Mouse (Mus musculus): Measurements from ENCODE around the gene Tmf1.

Tmf1 gene

DNA sequence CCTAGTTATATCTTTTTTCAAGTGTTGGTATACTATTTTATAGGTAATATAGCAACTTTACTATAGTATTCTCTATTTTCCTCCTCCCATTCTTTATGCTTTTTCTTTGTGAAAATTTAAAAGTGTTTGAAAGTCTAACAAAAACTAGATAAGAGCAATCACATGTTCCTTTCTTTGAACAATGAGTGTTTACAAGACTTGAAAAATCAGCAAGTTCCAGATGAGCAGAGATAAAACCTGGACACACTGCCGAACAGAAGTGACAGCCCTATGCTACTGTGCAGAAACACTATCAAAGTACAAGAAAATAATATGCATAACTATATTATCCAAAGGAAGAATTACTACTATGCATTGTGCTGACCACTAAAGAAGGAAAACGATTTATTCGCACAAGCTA is 23.6 kb upstream of the Tmf1 start:
- DNase-seq = no peak

DNA sequence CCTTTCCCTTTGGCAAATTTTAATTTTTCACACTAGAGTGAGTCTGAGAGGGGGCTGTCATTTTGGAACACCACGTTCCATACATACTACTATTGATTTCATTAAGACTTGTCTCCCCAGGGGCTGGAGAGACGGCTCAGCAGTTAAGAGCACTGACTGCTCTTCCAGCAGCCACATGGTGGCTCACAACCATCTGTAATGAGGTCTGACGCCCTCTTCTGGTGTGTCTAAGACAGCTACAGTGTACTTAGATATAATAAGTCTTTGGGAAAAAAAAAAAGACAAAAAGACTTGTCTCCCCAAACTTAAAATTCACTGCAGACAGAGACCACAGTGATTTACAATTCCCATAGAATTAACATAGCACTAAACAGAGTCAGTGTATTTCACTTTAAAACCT is 21.5 kb upstream of the Tmf1 start:
- no peak for DNase-seq

DNA sequence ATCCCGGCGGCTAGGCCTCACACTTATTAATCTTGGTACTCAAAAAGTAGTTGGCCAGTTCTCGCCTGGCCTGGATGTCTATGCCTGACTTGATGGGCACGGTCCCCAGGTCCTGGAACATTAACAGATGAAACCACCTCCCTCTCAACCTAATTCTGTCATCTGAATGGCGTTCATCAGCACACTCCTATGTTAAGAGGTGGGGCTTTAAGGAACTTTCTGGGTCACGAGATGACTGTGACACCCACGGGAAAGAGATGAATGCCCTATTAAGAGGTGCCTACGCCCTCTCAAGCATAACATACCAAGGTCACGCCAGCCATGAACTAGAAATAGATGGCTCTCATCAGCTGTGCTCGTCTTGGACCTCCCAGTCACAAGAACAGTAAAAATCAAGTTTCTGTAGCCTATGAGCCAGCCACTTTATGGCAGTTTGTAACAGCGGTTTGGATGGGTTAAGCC is 476 bp upstream of the Tmf1 start:
- no peak for DNase-seq

DNA sequence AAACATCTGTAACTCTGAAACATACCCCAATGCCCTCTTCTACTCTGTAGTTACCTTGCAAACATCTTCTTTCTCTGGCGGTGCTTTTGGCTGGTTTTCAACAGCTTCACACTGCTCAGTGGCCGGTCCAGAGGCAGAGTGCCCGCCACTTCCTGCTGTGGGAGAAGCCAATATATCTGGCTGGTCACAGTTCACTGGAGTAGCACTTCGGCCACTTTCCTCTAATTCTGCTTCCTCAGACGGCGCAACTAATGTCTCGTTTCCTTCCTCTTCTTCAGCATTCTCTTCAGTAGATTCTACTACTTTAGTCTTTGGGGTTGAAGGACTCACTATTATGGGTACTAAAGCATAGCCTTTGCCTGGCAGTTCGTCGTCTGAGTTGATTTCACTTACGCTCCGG is 3.2 kb downstream of the Tmf1 start:
- peak; percentile 15 to 25 for DNase-seq

DNA sequence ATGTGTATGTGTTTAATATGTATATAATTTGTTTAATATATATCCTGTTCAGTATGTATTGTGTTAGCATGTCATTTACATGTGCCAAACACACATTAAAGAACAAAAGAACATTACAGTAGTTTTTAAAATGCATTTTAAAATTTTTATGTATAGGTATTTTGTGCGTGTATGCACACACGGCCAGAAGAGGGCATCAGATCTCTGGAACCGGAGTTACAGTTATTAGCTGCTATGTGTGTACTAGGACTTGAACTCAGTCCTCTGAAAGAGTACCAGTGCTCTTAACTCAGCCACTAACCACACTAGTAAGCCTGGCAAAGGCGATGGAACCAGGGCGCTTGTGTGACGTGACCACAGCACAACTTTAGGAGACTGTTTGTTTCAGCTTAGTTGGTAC is 28.8 kb downstream of the Tmf1 start:
- DNase-seq = no peak

DNA sequence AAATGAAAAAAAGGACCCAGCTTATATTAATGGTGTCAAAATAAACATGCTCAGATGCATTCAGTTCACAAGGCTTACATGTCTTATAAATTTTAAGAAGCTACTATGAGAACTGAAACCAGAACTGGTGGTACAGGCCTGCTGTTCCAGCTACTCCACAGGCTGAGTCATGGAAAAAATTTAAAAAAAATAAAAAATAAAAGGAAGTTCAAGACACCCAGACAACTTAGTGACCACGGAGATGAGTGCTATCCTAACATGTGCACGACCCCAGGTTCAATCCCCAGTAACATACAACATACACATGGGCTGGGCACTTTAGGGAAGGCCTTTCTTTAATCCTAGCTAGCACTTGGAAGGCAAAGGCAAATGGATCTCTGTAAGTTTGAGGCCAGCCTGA is 29.2 kb downstream of the Tmf1 start:
- DNase-seq = no peak

DNA sequence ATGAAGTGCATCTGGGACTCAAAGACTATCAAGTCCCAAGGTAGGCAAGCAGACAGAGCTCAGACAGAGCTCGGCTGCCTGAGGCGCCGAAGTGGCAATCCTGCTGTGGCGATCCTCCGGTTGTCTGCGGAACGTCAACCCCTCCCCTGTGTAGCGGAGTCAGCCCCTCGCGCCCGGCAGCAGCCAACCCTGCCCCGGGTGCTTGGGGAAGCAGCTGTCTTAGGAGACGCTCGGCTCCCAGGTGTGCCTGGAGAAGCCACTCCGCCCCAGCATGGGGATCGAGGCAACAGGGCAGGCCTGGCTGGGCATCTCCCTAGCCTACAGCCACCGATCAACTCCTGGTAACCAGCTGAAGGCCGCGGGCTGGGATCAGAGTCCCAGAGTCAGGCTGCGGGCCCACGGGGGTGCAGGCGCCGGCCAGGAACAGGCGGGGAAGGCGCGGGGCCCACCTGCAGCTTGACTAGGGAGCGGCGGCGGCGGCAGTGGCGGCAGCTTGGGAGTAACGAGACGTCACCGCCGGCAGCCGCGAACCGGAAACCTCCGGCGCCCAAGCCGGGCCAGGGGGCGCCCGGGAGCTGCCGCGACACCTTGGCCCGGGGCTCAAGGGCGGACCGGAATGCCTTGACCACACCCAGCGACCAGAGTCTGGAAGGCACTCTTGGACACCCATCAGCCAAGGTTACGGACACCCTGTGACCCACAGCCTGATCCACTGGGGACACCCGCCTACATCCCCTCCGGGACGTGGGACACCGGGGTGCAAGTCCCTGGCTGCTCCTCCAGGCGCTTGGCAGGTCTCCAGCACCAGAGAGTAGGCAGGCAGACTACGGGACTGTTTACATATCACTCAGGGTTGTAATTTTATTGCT is 30.3 kb downstream of the Tmf1 start, which contains the start of gene Eogt:
Gene Eogt (minus strand): TSS at position 800 of the 869 bp plus-strand sequence.
- DNase-seq = peak; percentile 89 to 92

DNA sequence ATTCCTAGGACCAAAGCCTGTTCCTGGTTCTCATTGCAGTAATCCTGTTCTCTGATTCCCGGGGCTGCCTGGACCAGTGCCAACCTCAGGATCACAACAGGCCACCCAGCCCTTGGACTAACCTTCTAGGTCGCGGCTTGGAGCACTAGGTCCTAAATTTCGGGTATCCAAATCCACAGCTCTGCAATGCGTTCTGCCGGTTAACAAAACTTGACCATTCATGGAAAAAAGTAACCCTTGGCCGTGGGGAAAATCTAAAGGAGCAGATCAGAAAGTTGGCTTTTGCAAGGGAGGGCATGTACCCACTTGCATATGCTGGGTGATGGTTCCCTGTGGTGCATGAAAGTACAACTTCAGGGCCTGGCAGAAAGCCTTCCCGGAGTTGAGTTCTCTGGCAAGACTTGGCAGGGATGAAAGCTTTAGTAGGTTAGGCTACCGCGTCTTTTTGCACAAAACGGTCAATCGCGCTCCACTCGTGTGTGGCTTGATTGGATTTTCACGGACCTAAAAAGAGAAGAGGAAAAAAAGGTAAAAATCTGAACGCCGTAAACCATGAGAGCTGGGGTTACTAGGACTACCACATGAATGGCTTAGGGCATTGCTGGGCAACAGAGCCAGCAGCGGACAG is 31.1 kb downstream of the Tmf1 start:
- peak; percentile 63 to 73 for DNase-seq

DNA sequence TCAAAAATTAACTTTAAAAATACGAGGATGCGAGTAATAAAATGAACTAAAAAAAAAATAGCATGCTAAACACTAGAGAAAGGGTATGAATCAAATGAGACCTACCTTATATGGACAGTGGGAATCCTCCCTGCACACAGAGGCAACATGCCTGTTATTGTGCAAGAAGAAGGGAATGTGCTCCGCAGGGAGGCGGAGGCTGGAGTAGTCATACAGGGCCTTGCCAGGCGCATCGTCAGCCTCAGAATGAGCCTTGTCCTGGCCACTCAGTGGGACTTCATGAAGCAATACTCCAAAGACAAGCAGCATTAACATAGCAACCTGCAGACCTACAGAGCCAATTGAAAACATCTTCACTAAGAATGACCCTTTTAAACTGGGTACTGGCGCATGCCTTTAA is 33.8 kb downstream of the Tmf1 start:
- peak; percentile 46 to 81 for DNase-seq

DNA sequence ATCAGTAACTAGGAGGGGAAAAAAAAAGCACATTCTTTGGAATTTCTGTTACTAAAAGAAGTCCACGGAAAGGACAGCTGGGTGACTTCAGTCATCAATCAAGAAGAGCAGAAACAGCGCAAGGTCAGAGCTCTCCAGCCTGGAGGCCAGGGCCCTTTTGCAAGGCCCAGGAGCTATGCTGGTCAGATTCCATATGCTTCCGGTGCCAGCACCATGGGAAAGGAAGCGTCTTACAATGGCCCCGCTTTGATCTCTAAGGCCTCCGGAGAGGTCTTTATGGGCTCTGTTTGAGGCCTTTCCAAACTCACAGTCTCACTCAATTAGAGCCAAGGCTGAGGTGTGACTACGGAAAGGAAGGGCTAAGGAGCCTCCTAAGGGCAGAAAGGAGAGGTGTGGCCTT is 34.6 kb downstream of the Tmf1 start:
- peak; percentile 62 to 87 for DNase-seq

DNA sequence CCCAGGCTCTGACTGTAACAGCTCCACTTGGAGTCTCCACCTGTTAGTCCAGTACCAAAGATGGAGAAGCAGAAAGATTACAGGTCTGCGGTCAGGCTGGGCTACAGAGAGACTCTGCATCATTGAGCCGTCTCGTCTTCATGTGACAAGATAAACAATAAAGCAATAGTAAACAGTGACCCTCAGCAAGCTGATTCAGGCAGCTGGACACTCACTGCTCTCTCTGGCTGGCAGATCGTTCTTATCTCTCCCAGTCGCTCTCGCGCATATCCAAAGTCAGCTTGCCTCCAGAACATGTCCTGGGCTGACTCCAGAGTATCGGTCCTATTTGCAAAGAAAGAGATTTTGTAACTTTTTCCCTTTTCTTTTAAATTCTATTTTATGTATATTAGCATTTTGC is 36.3 kb downstream of the Tmf1 start:
- DNase-seq = peak in 1 of 2 experiments; percentile 34

DNA sequence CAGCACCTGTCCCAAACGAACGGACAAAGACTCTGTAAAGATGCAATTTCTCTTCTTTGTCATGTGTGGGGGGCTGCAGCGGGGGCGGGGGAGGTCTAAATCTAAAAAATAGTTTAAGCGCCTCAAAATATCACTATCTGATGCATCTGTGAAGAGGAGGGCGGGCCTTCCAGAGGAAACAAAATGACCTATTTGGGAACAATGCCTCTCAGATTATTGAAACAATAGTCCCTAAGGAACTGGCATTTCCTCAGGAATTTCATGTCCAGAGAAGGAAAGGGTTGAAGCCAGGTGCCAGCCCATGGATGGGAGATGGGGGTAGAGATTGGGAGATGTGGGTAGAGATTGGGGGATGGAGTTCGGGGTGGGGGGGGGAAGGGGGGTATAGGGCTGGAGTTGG is 37.1 kb downstream of the Tmf1 start:
- DNase-seq = no peak

DNA sequence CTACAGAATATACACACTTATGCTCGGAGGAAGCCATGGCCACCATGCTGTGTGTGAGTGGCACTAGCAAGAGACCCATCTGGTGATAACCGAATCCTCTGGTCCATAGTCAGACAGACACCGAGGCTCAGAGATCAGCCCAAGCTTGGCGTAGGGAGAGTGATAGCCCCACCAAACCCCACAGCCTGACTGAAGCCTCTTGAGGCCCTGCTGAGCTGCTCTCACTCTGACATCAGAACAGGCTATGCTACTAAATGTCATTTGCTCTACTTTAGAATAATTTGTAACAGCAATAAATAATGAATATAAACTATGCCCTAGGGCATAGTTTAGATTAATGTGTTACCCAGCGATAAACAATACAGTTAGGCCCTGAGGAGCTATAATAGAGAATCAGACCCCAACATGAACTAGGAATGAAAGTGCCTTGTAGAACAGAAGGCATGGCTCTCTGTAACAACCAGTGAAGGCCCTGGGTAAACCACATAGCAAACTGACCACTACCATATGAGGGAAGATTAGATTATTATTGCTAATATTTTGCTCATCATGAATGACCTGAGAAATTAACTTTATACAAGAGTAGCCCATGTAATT is 46.1 kb downstream of the Tmf1 start:
- DNase-seq = no peak

DNA sequence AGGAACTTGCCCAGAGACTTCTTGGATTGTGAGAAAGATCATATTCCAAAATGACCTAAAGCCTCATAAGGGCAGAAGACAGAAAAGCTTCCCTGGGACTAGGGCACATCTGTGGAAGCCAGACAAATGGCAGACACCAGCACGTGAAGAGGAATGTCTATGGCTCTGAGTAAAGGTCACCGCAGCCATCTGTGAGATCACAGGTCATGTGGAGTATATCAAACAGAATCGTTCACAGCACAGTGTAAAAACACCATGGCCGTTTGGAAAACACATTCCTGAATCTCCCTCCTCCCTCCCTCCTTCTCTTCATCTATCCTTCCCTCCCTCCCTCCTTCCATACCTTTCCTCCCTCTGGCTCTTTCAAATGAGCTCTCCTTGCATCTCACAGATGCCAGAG is 47.1 kb downstream of the Tmf1 start:
- DNase-seq = no peak

DNA sequence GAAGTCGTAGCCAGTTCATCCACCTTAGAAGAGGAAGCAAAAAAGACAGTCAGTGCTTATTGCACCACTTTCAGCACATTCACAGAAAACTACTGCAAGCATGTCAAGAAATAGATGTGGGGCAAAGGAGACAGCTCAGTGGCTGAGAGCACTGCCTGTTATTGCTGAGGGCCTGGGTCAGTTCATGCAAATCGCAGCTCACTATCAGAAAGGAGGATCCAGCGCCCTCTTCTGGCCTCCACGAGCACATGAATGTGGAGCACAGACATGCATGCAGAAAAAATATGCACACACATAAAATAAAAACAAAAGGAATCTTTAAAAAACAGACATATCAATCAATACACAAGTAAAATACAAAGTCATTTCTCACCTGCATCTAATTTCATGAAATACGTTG is 47.9 kb downstream of the Tmf1 start:
- no peak for DNase-seq

DNA sequence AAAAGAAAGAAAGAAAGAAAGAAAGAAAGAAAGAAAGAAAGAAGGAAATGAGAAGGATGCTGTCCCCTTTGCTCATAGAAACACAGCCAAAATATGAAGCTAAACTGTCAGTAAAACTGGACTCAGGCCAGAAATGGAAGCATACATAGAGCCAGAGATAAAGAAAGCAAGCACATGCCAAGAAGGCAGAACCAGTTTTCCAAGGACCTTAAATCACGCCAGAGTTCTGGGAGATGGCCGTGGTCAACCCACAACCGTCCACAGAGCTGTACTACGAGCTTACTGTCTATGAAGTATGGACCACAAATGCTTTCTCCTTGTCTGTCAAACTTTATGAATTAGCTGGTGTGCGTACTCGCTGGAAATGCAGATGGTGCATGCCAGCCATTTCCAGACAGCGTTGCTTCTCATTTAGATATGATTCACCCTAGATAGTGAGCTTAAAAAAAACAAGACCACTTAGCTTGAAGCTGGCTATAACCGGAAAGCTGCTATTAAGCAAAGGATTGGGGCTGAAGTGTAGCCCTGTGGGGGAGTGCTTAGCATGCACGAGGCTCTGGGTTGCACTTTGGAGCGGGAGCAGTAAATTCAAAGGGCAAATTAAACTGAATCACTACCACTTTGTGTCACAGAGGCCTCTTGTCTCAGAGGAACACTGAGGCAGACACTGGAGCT is 54.4 kb downstream of the Tmf1 start:
- no peak for DNase-seq

DNA sequence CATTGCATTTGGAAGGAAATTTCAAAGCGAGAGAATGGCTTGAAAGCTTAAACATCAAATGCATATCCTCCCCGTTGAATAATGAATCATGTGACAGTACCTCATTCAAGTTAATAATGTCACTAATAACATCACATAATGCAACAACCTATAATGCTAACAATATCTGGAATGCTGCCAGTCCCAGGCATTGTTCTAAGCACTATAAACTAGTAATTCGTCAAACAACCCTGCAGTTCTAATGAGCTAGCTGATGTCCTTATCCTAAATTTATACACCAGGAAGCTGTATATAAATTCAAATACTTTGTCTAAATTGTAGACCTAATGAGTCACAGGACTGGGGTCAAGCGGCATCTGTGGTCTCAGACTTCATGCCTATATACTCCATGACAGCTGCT is 58.0 kb downstream of the Tmf1 start:
- no peak for DNase-seq

DNA sequence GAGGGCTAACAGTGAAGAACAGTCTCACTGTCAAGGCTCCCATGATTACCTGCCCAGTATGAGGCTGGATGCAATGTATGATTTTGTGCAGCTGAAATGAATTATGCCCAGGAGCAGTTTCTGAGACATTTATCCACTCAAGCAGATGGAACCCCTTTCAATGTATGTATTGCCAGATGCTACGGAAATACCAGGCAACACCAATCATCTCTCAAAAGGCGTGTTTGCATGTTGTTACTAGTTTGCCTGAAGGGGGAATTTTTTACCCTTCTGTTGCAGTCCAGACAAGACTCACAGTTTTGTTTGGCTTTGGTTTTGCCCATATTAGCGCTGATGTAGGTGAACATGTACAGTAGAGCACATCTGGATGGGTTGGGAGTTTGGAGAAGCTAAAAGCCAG is 60.6 kb downstream of the Tmf1 start:
- DNase-seq = no peak

DNA sequence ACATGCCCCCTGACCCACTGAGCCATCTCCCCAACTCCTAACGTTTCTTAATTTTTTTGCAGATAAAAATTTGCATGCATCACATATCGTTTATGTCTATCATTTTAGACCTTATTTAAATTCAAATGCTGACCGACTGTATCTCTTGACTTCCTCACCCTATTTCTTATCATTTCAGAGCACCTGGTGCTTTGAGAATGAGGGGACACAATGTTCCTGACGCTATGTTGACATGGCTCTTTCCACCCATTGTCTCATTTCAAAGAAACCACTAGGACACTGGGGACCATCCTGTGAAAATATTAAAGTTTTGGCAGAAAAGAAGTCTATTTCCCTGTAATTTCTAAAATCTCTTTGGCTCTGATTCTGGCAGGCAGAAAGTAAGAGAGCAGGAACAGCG is 62.0 kb downstream of the Tmf1 start:
- no peak for DNase-seq

DNA sequence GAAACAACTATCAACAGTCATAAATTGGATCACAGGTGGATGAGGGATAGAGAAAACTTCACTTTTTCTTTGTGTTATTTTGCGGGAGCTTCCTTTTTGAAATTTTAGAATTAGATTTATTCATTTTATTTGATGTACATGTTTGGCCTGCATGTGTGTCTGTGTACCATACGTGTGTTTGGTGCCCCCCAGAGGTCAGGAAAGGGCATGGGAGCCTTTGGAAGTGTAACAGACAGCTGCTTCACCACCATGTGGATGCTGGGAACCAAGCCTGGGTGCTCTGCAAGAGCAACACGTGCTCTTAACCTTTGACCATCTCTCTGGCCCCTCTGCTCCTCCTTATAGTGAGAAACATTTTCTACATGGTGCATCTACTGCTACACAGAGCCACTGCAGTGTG is 64.1 kb downstream of the Tmf1 start:
- DNase-seq = no peak

DNA sequence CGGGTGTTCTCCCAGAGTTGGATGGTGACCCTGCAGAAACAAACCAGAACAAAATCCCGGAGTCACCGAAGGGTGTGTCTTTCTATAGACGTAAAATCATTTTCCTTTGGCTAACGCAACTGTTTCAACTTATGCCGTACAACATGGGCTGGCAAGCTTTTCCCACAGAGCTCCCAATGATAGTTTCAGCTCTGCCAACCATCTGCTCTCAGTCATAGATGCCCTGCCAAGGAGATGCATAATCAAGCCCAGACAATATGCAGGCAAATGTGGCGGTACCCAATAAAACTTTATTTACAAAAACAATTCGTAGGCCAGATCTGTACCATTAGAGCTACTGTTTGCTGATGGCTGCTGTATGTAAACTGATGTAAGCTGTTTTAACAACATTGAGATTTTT is 66.7 kb downstream of the Tmf1 start:
- DNase-seq = no peak

DNA sequence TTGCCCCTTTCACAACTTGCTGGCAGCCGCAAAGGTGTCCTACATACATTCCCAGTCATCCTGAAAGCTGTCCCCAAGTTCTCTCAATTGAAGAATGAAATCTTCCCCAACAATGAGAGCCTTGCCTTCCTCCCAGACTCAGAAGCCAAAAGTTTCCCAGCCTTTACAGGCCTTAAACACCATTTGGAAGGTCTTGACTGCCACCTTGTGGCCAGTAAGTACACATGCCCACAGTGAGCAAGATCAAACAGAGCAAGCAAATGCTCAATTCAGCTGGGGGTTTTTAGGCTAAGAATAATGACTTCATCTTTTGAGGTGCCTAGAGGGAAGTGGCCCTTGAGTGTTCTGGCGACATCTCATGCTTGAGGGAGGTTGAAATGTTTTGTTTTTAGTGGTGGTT is 72.1 kb downstream of the Tmf1 start:
- peak in 1 of 2 experiments; percentile 59 for DNase-seq

DNA sequence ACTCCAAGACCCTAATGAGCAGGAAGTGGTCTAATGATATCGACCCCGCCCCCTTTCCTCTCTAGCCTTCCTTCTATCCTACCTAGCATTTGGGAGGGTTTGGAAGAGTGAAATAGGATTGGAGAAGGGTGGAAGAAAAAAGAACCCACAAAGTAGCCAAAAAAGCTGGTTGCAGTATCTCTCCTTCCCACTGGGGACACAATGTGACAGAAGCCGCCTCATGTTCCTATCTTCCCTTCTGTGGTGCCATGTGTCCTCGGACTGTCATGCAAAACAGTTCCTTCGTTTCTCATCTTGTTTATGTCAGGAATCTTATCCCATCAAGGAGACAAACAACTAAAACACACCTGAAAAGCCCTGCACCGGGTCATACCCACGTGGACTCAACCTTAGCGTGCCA is 72.8 kb downstream of the Tmf1 start:
- DNase-seq = no peak
